21 mouse cellular contexts compared by ENCODE assay signal in the genomic region with DNA sequence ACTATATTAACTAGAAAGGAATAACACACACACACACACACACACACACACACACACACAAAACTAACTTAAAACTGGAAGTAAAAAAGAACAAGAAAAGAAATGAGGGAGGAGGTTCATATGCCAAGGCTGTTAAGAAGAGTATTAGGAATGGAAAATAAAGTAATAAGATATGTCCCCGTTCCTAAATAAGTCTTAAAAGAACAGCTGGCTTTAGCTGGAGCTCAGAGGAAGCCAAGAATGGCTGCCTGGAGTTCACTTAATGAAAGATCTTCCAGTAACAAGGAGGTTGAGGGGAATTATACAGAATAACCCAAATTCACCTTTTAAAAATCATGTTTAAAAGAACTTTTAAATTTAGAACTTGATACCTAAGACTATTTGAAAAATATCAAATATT.
A peak's percentile ranks its signal among the peaks of the same experiment; 100 is the strongest.
DNase-seq lines count a peak whose midpoint lies in the region; ATAC-seq and TF ChIP-seq lines count a peak whose summit lies in the region.
"Had no signal": no experiment of that assay in that cellular context is flagged by ENCODE, and none has a peak within 500 bp of the region (broad histone marks: within the 10 kb centered on the region; RNA-seq: fewer than 3 reads in every experiment).

No protein-coding gene starts in this region.

- no peak for TF ChIP-seq EP300 in lung, postnatal 0 days (IDR thresholded peaks at IDR 0.05)

- no peak overlapping the region for H3K4me2 ChIP-seq in heart, embryonic 11.5 days
- H3K4me2 ChIP-seq in kidney, postnatal 0 days (ENCODE audit: low read length), result no peak overlapping the region
- no peak overlapping the region for H3K4me2 ChIP-seq in kidney, embryonic 14.5 days (replicated peaks; ENCODE audit: low read depth, low read length)
- no peak overlapping the region for H3K4me2 ChIP-seq in lung, postnatal 0 days (replicated peaks; ENCODE audit: low read depth, low read length)
- H3K4me2 ChIP-seq: heart, embryonic 15.5 days; hindbrain, embryonic 14.5 days; liver, embryonic 11.5 days; midbrain, embryonic 13.5 days had no signal

- ATAC-seq in heart, embryonic 11.5 days (replicated peaks; ENCODE audit: insufficient number of reproducible peaks, low FRiP score, low TSS enrichment), result no peak
- no peak for ATAC-seq in kidney, postnatal 0 days (replicated peaks; ENCODE audit: low FRiP score, low read depth)
- no peak for ATAC-seq in kidney, embryonic 14.5 days (ENCODE audit: low FRiP score, low TSS enrichment)
- ATAC-seq in lung, postnatal 0 days, result no peak
- ATAC-seq: forebrain, embryonic 16.5 days; inflammation-experienced regulatory T-cells, adult 6 months; liver, postnatal 0 days; midbrain, embryonic 13.5 days had no signal

- DNase-seq in heart, adult 18-20 months, result peak; percentile 19 to 21
- DNase-seq in kidney, postnatal 0 days (ENCODE audit: low spot score), result peak; percentile 68
- peak; percentile 57 for DNase-seq in lung, postnatal 0 days (ENCODE audit: low spot score)
- no peak for DNase-seq in lung, postnatal 25 days (ENCODE audit: low spot score)
- peak; percentile 10 for DNase-seq in lung, postnatal 36 days
- no peak for DNase-seq in left cerebral cortex, adult 8-10 months (ENCODE audit: low spot score in 2 of 2)
- DNase-seq: adrenal gland, postnatal 36 days; cerebellum, adult 9-10 months; kidney, adult 18-20 months; left cerebral cortex, postnatal 4 days; liver, postnatal 0 days had no signal

- H3K27me3 ChIP-seq in heart, embryonic 11.5 days (ENCODE audit: control insufficient read depth, insufficient read depth, low read length), result no peaks in the 10 kb centered on the region
- H3K27me3 ChIP-seq in kidney, postnatal 0 days (ENCODE audit: insufficient read depth, low read length), result no peaks in the 10 kb centered on the region
- H3K27me3 ChIP-seq in kidney, embryonic 14.5 days (ENCODE audit: control insufficient read depth, insufficient read depth, low read length), result no peaks in the 10 kb centered on the region
- H3K27me3 ChIP-seq in lung, postnatal 0 days (replicated peaks; ENCODE audit: insufficient read depth, low read length), result no peaks in the 10 kb centered on the region
- H3K27me3 ChIP-seq: heart, embryonic 15.5 days; midbrain, embryonic 13.5 days had no signal

- TF ChIP-seq CTCF in kidney, postnatal 0 days (IDR thresholded peaks at IDR 0.05; ENCODE audit: low read depth), result no peak
- TF ChIP-seq CTCF in lung, postnatal 0 days (IDR thresholded peaks at IDR 0.05), result no peak

- no peaks in the 10 kb centered on the region for H3K4me1 ChIP-seq in heart, embryonic 11.5 days (ENCODE audit: control insufficient read depth, insufficient read depth, low read length)
- H3K4me1 ChIP-seq in kidney, postnatal 0 days (replicated peaks; ENCODE audit: insufficient read depth, low read length), result no peaks in the 10 kb centered on the region
- H3K4me1 ChIP-seq in kidney, embryonic 14.5 days (ENCODE audit: control insufficient read depth, insufficient read depth, low read length), result no peaks in the 10 kb centered on the region
- H3K4me1 ChIP-seq in lung, postnatal 0 days (ENCODE audit: insufficient read depth, low read depth, low read length), result no peaks in the 10 kb centered on the region
- H3K4me1 ChIP-seq: heart, embryonic 15.5 days; midbrain, embryonic 13.5 days had no signal

- 55% methylated on average over 1 of the region's 1 CpGs for WGBS in heart, embryonic 11.5 days (ENCODE audit: insufficient replicate concordance)
- WGBS in kidney, postnatal 0 days, result 39% methylated on average over 1 of the region's 1 CpGs
- 71% methylated on average over 1 of the region's 1 CpGs for WGBS in kidney, embryonic 14.5 days
- 54% methylated on average over 1 of the region's 1 CpGs for WGBS in lung, postnatal 0 days

- no peak overlapping the region for H3K9ac ChIP-seq in heart, embryonic 11.5 days (ENCODE audit: low read depth, low read length)
- no peak overlapping the region for H3K9ac ChIP-seq in kidney, postnatal 0 days (ENCODE audit: low read depth, low read length)
- H3K9ac ChIP-seq in kidney, embryonic 14.5 days (ENCODE audit: low read depth, low read length), result no peak overlapping the region
- no peak overlapping the region for H3K9ac ChIP-seq in lung, postnatal 0 days (replicated peaks; ENCODE audit: low read depth)
- H3K9ac ChIP-seq: heart, embryonic 15.5 days; hindbrain, embryonic 14.5 days; liver, postnatal 0 days; midbrain, embryonic 13.5 days had no signal

- H3K9me3 ChIP-seq in heart, embryonic 11.5 days (replicated peaks; ENCODE audit: control insufficient read depth, low read length), result no peaks in the 10 kb centered on the region
- no peaks in the 10 kb centered on the region for H3K9me3 ChIP-seq in kidney, postnatal 0 days (replicated peaks; ENCODE audit: low read length)
- no peaks in the 10 kb centered on the region for H3K9me3 ChIP-seq in kidney, embryonic 14.5 days (ENCODE audit: control insufficient read depth, low read length)
- no peaks in the 10 kb centered on the region for H3K9me3 ChIP-seq in lung, postnatal 0 days (ENCODE audit: low read length)
- H3K9me3 ChIP-seq: heart, embryonic 15.5 days; midbrain, embryonic 13.5 days had no signal

- no peak overlapping the region for H3K4me3 ChIP-seq in heart, embryonic 11.5 days (ENCODE audit: low read depth, low read length)
- no peak overlapping the region for H3K4me3 ChIP-seq in kidney, postnatal 0 days (replicated peaks; ENCODE audit: low read depth, low read length)
- no peak overlapping the region for H3K4me3 ChIP-seq in kidney, embryonic 14.5 days (ENCODE audit: low read length)
- H3K4me3 ChIP-seq in lung, postnatal 0 days (ENCODE audit: low read depth, low read length), result no peak overlapping the region
- H3K4me3 ChIP-seq: heart, embryonic 15.5 days; left cerebral cortex, adult 2 months; midbrain, embryonic 13.5 days had no signal

- H3K27ac ChIP-seq in heart, embryonic 11.5 days (ENCODE audit: low read depth, low read length), result no peak overlapping the region
- H3K27ac ChIP-seq in kidney, postnatal 0 days, result no peak overlapping the region
- H3K27ac ChIP-seq in kidney, embryonic 14.5 days (ENCODE audit: low read depth, low read length), result no peak overlapping the region
- H3K27ac ChIP-seq in lung, postnatal 0 days (ENCODE audit: low read length), result no peak overlapping the region
- H3K27ac ChIP-seq: heart, embryonic 15.5 days; hindbrain, embryonic 14.5 days; left cerebral cortex, adult 2 months; midbrain, embryonic 13.5 days; stomach, postnatal 0 days had no signal

- H3K36me3 ChIP-seq in heart, embryonic 11.5 days (ENCODE audit: control insufficient read depth, insufficient read depth, low read length), result no peaks in the 10 kb centered on the region
- H3K36me3 ChIP-seq in kidney, postnatal 0 days (ENCODE audit: insufficient read depth, low read length), result no peaks in the 10 kb centered on the region
- no peaks in the 10 kb centered on the region for H3K36me3 ChIP-seq in kidney, embryonic 14.5 days (ENCODE audit: control insufficient read depth, insufficient read depth, low read length)
- no peaks in the 10 kb centered on the region for H3K36me3 ChIP-seq in lung, postnatal 0 days (ENCODE audit: insufficient read depth, low read length)
- H3K36me3 ChIP-seq: heart, embryonic 15.5 days; midbrain, embryonic 13.5 days had no signal

Comparison
In these comparisons a context has a peak if more than half of its experiments do, and no peak if none do; other contexts are left out.
1. DNase-seq: peak in heart, adult 18-20 months (2 of 2), kidney, postnatal 0 days (single experiment), lung, postnatal 0 days (single experiment) and lung, postnatal 36 days (single experiment); none in lung, postnatal 25 days (single experiment) and left cerebral cortex, adult 8-10 months (0 of 2).